Mouse (Mus musculus) MEL (cell line): ENCODE results near the gene Dhx38. TPM values are rescaled to one million over a fixed set of nuclear protein-coding genes. Genes with fewer than 3 reads are reported as not detected.

Experiments used
- DNase-seq: peaks from one replicate; pipeline ENCODE4 v3.0.0; 2011; ENCODE audit warnings: low read depth, low spot score
- H3K27ac ChIP-seq: 2 replicates; pipeline ENCODE4 v1.5.1; 2012; ENCODE audit warnings: low read depth, mild to moderate bottlenecking, control low read depth, low read length, moderate library complexity; ENCODE audit not compliant: control insufficient read depth
- H3K27me3 ChIP-seq, 2 experiments: fragments of 150-350 bp in 1 of 2; sonication (generic) in 1 of 2; 2 replicates each; pipeline ENCODE4 v1.6.1; 2012; ENCODE audit warnings: low read length in 2 of 2, mild to moderate bottlenecking in 2 of 2, improper control_type of control experiment in 1 of 2, moderate library complexity in 1 of 2; ENCODE audit not compliant: insufficient read depth in 2 of 2, control insufficient read depth in 1 of 2
- H3K36me3 ChIP-seq, 2 experiments: 2 replicates each; pipeline ENCODE4 v1.6.1; 2012 to 2014; ENCODE audit warnings: low read length in 2 of 2, improper control_type of control experiment in 1 of 2, inconsistent platforms in 1 of 2, mild to moderate bottlenecking in 1 of 2; ENCODE audit not compliant: insufficient read depth in 2 of 2, control insufficient read depth in 1 of 2
- H3K4me1 ChIP-seq, 2 experiments: fragments of 150-350 bp in 1 of 2; sonication (generic) in 1 of 2; 2 replicates each; pipeline ENCODE4 v1.6.1; 2012; ENCODE audit warnings: low read length in 2 of 2, improper control_type of control experiment in 1 of 2, mild to moderate bottlenecking in 1 of 2; ENCODE audit not compliant: insufficient read depth in 2 of 2, control insufficient read depth in 1 of 2
- H3K4me3 ChIP-seq, 2 experiments: fragments of 150-350 bp in 1 of 2; sonication (generic) in 1 of 2; 2 replicates each; pipeline ENCODE4 v1.5.1; 2012; ENCODE audit warnings: low read depth in 2 of 2, low read length in 2 of 2, mild to moderate bottlenecking in 2 of 2, moderate library complexity in 2 of 2, control low read depth in 1 of 2, improper control_type of control experiment in 1 of 2; ENCODE audit not compliant: control insufficient read depth in 1 of 2, insufficient read depth in 1 of 2
- H3K79me2 ChIP-seq: 2 replicates; pipeline ENCODE4 v1.6.1; 2012; ENCODE audit warnings: mild to moderate bottlenecking, low read length, moderate library complexity; ENCODE audit not compliant: control insufficient read depth, poor library complexity, insufficient read depth
- H3K9ac ChIP-seq: 2 replicates; pipeline ENCODE4 v1.6.1; 2012; ENCODE audit warnings: low read depth, mild to moderate bottlenecking, control low read depth, low read length, moderate library complexity; ENCODE audit not compliant: control insufficient read depth, poor library complexity, severe bottlenecking
- H3K9me3 ChIP-seq: fragments of 150-350 bp; sonication (generic); replicated peaks from 2 replicates; pipeline ENCODE4 v1.6.1; 2012; ENCODE audit warnings: mild to moderate bottlenecking, low read length, improper control_type of control experiment, moderate library complexity; ENCODE audit not compliant: insufficient read depth
- CHD1 ChIP-seq: IDR thresholded peaks from 2 replicates; pipeline ENCODE4 v1.6.1; 2012; ENCODE audit warnings: low read depth, mild to moderate bottlenecking, inconsistent platforms, low read length, improper control_type of control experiment
- CHD2 ChIP-seq: IDR thresholded peaks from 2 replicates; pipeline ENCODE4 v1.6.1; 2011; ENCODE audit warnings: low read length, improper control_type of control experiment
- CTCF ChIP-seq, 3 experiments: IDR thresholded peaks in 2 of 3; conservative IDR thresholded peaks in 1 of 3; 2 replicates each; pipeline ENCODE4 v1.5.1; 2011 to 2012; ENCODE audit warnings: low read length in 3 of 3, low read depth in 2 of 3, mild to moderate bottlenecking in 2 of 3, improper control_type of control experiment in 1 of 3, inconsistent platforms in 1 of 3, mixed read lengths in 1 of 3, moderate library complexity in 1 of 3; ENCODE audit not compliant: control insufficient read depth in 1 of 3, insufficient read depth in 1 of 3, poor library complexity in 1 of 3, severe bottlenecking in 1 of 3
- ELF1 ChIP-seq: IDR thresholded peaks from 2 replicates; pipeline ENCODE4 v1.6.1; 2014; ENCODE audit warnings: low read depth, mild to moderate bottlenecking, inconsistent platforms, low read length, improper control_type of control experiment, moderate library complexity
- EP300 ChIP-seq, 2 experiments: IDR thresholded peaks; 2 replicates each; pipeline ENCODE4 v1.6.1; 2011; ENCODE audit warnings: improper control_type of control experiment in 2 of 2, low read length in 2 of 2, low read depth in 1 of 2, mild to moderate bottlenecking in 1 of 2
- ETS1 ChIP-seq: IDR thresholded peaks from 2 replicates; pipeline ENCODE4 v1.6.1; 2012; ENCODE audit warnings: low read depth, mild to moderate bottlenecking, inconsistent platforms, low read length, improper control_type of control experiment, moderate library complexity
- GABPA ChIP-seq: IDR thresholded peaks from 2 replicates; pipeline ENCODE4 v1.6.1; 2012; ENCODE audit warnings: low read depth, mild to moderate bottlenecking, inconsistent platforms, low read length, improper control_type of control experiment, moderate library complexity
- GATA1 ChIP-seq: IDR thresholded peaks from 2 replicates; pipeline ENCODE4 v1.6.1; 2011; ENCODE audit warnings: low read depth, low read length, improper control_type of control experiment
- HCFC1 ChIP-seq: IDR thresholded peaks from 2 replicates; pipeline ENCODE4 v1.6.1; 2012; ENCODE audit warnings: low read depth, mild to moderate bottlenecking, inconsistent platforms, low read length, improper control_type of control experiment, moderate library complexity
- JUND ChIP-seq: IDR thresholded peaks from 2 replicates; pipeline ENCODE4 v1.6.1; 2011; ENCODE audit warnings: low read depth, mild to moderate bottlenecking, improper control_type of control experiment, low read length
- KAT2A ChIP-seq: conservative IDR thresholded peaks from 2 replicates; pipeline ENCODE4 v1.6.1; 2012; ENCODE audit warnings: low read depth, low read length, improper control_type of control experiment, inconsistent platforms
- MAX ChIP-seq: IDR thresholded peaks from 2 replicates; pipeline ENCODE4 v1.6.1; 2011; ENCODE audit warnings: low read length, improper control_type of control experiment
- MAZ ChIP-seq: IDR thresholded peaks from 2 replicates; pipeline ENCODE4 v1.6.1; 2012; ENCODE audit warnings: low read depth, mild to moderate bottlenecking, inconsistent platforms, low read length, improper control_type of control experiment
- MEF2A ChIP-seq: IDR thresholded peaks from 2 replicates; pipeline ENCODE4 v1.6.1; 2014; ENCODE audit warnings: low read depth, mild to moderate bottlenecking, inconsistent platforms, low read length, improper control_type of control experiment; ENCODE audit not compliant: poor library complexity, insufficient replicate concordance, severe bottlenecking; ENCODE audit errors: extremely low read depth
- MXI1 ChIP-seq: IDR thresholded peaks from 2 replicates; pipeline ENCODE4 v1.6.1; 2011; ENCODE audit warnings: mild to moderate bottlenecking, low read depth, low read length, improper control_type of control experiment
- MYB ChIP-seq: IDR thresholded peaks from 2 replicates; pipeline ENCODE4 v1.6.1; 2011; ENCODE audit warnings: mild to moderate bottlenecking, low read depth, low read length, improper control_type of control experiment
- MYC ChIP-seq: IDR thresholded peaks from 2 replicates; pipeline ENCODE4 v1.6.1; 2011; ENCODE audit warnings: low read depth, mild to moderate bottlenecking, low read length, improper control_type of control experiment, moderate library complexity
- NELFE ChIP-seq: IDR thresholded peaks from 2 replicates; pipeline ENCODE4 v1.6.1; 2011; ENCODE audit warnings: low read depth, low read length, improper control_type of control experiment
- NRF1 ChIP-seq: IDR thresholded peaks from 2 replicates; pipeline ENCODE4 v1.6.1; 2014; ENCODE audit warnings: low read depth, mild to moderate bottlenecking, inconsistent platforms, low read length, improper control_type of control experiment, moderate library complexity; ENCODE audit not compliant: poor library complexity, insufficient read depth, severe bottlenecking
- POLR2A ChIP-seq, 2 experiments: IDR thresholded peaks; 2 replicates each; pipeline ENCODE4 v1.6.1; 2011 to 2012; ENCODE audit warnings: low read length in 2 of 2, mild to moderate bottlenecking in 2 of 2, control low read depth in 1 of 2, improper control_type of control experiment in 1 of 2, low read depth in 1 of 2, moderate library complexity in 1 of 2; ENCODE audit not compliant: control insufficient read depth in 1 of 2, insufficient read depth in 1 of 2, poor library complexity in 1 of 2
- POLR2AphosphoS2 ChIP-seq: IDR thresholded peaks from 2 replicates; pipeline ENCODE4 v1.6.1; 2011; ENCODE audit warnings: low read length, improper control_type of control experiment
- RAD21 ChIP-seq: IDR thresholded peaks from 2 replicates; pipeline ENCODE4 v1.6.1; 2011; ENCODE audit warnings: mild to moderate bottlenecking, low read depth, low read length, improper control_type of control experiment
- SIN3A ChIP-seq: IDR thresholded peaks from 2 replicates; pipeline ENCODE4 v1.6.1; 2012; ENCODE audit warnings: low read length, improper control_type of control experiment, inconsistent platforms
- SMC3 ChIP-seq: IDR thresholded peaks from 2 replicates; pipeline ENCODE4 v1.6.1; 2011; ENCODE audit warnings: low read depth, low read length, improper control_type of control experiment
- TCF12 ChIP-seq: IDR thresholded peaks from 2 replicates; pipeline ENCODE4 v1.6.1; 2014; ENCODE audit warnings: low read depth, mild to moderate bottlenecking, inconsistent platforms, low read length, improper control_type of control experiment, moderate library complexity
- USF1 ChIP-seq: IDR thresholded peaks from 2 replicates; pipeline ENCODE4 v1.6.1; 2014; ENCODE audit warnings: low read depth, mild to moderate bottlenecking, inconsistent platforms, low read length, improper control_type of control experiment, moderate library complexity
- USF2 ChIP-seq, 2 experiments: IDR thresholded peaks; 2 replicates each; pipeline ENCODE4 v1.6.1; 2011 to 2012; ENCODE audit warnings: improper control_type of control experiment in 2 of 2, low read length in 2 of 2, borderline replicate concordance in 1 of 2, inconsistent platforms in 1 of 2, low read depth in 1 of 2, mild to moderate bottlenecking in 1 of 2; ENCODE audit not compliant: insufficient read depth in 1 of 2
- ZC3H11A ChIP-seq: IDR thresholded peaks from 2 replicates; pipeline ENCODE4 v1.6.1; 2012; ENCODE audit warnings: low read depth, mild to moderate bottlenecking, inconsistent platforms, low read length, improper control_type of control experiment
- ZKSCAN1 ChIP-seq: IDR thresholded peaks from 2 replicates; pipeline ENCODE4 v1.6.1; 2012; ENCODE audit warnings: low read depth, mild to moderate bottlenecking, inconsistent platforms, low read length, improper control_type of control experiment, moderate library complexity
- ZMIZ1 ChIP-seq: IDR thresholded peaks from 2 replicates; pipeline ENCODE4 v1.6.1; 2012; ENCODE audit warnings: low read depth, mild to moderate bottlenecking, inconsistent platforms, low read length, improper control_type of control experiment, moderate library complexity
- polyA plus RNA-seq, 2 experiments: library from polyadenylated mRNA; stranded (reverse) in 1 of 2; unstranded in 1 of 2; fragments of >175 nt in 1 of 2; fragments of >200 nt in 1 of 2; gene quantifications; 2 replicates each; pipeline versions ENCODE4 v1.2.1 to v1.2.4; 2012; ENCODE audit warnings: low replicate concordance in 2 of 2, low read depth in 1 of 2; ENCODE audit not compliant: insufficient read length in 2 of 2, insufficient read depth in 1 of 2, missing spikeins in 1 of 2
- total RNA-seq: library from RNA; depleted of rRNA; stranded (reverse); fragments of 300-350 nt; gene quantifications from 2 replicates; pipeline ENCODE4 v1.2.3, GENCODE M21; 2012

The Dhx38 gene
- total and polyA plus RNA-seq, 3 experiments: 43.3 to 72.1 (median 54.6) TPM

DNA sequence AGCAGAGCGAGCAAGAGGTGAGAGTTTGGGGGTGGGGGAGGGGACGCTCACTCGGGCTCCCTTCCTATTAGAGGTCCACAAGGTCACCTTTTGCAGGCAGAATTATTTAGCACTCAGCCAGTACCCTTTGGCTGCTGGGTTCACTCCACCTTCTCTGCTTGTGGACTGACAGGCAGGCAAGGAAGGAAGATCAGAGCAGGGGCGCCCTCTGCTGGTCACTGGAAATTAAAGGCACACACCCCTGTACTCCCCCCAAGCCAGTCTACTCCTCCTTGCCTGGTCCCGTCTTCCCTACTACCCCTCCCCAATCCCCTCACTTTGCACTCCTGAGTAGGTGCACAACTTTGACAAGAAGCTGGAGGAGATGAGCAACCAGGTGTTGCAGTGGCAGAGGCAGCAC is 29.0 kb downstream of the Dhx38 start:
- H3K9ac ChIP-seq: peak overlapping the region; percentile 4; the same call in 1 of the 2 replicates
- H3K36me3 ChIP-seq: peaks cover 0 to 10% of the 10 kb centered on the region in 2 experiments; a peak in 2 of 4 replicates
- H3K27ac ChIP-seq: peak overlapping the region; percentile 26; the same call in 1 of the 2 replicates
- no peaks in the 10 kb centered on the region for H3K79me2 ChIP-seq
- peak overlapping the region; percentile 4 to 14; a peak in 1 of 4 replicates for H3K4me3 ChIP-seq
- H3K4me1 ChIP-seq: peaks cover 5 to 19% of the 10 kb centered on the region in 2 experiments; a peak in 3 of 4 replicates
- TF ChIP-seq SMC3 (peak; percentile 67), POLR2A (IDR thresholded peaks at IDR 0.05; ENCODE audit: control insufficient read depth in 1 of 2, insufficient read depth in 1 of 2, low read depth in 1 of 2, low read length in 2 of 2, poor library complexity in 1 of 2) (no peak), SIN3A (no peak), CHD2 (no peak), NELFE (no peak), EP300 (IDR thresholded peaks at IDR 0.05; ENCODE audit: low read depth in 1 of 2, low read length in 2 of 2) (no peak), MAX (no peak), JUND (0 out of 2 replicates have a peak, but pooled peaks have one; percentile 35), KAT2A (no peak), MYC (no peak), ELF1 (no peak), CHD1 (no peak), NRF1 (no peak), MAZ (0 out of 2 replicates have a peak, but pooled peaks have one; percentile 35), MXI1 (no peak), ETS1 (no peak), USF2 (IDR thresholded peaks at IDR 0.05; ENCODE audit: borderline replicate concordance in 1 of 2, insufficient read depth in 1 of 2, low read depth in 1 of 2, low read length in 2 of 2) (no peak), GATA1 (no peak), ZMIZ1 (no peak), POLR2AphosphoS2 (no peak), HCFC1 (no peak), CTCF (IDR thresholded peaks at IDR 0.05 in 2 of 3, conservative IDR thresholded peaks at IDR 0.05 in 1 of 3; ENCODE audit: control insufficient read depth in 1 of 3, insufficient read depth in 1 of 3, low read depth in 2 of 3, low read length in 3 of 3, poor library complexity in 1 of 3, severe bottlenecking in 1 of 3) (peak; percentile 84 to 91 (median 85)), ZKSCAN1 (no peak), RAD21 (peak; percentile 79), USF1 (no peak), GABPA (no peak), MEF2A (no peak), TCF12 (0 out of 2 replicates have a peak, but pooled peaks have one; percentile 3), MYB (no peak), ZC3H11A (peak; percentile 68)
- DNase-seq: peak; percentile 88
- no peaks in the 10 kb centered on the region for H3K27me3 ChIP-seq
- H3K9me3 ChIP-seq: no peaks in the 10 kb centered on the region
